Mouse (Mus musculus) hindbrain, embryonic 11.5 days (tissue): ENCODE data around the gene Nsd1. TPM values are rescaled to one million over a fixed set of nuclear protein-coding genes. Genes with fewer than 3 reads are reported as not detected.

ENCODE experiments used
- ATAC-seq: fragments of 200-750 bp; cut with Nextera tagmentation; 2 replicates; pipeline ENCODE4 v1.8.0; 2017; ENCODE audit warnings: mild to moderate bottlenecking, moderate TSS enrichment, moderate library complexity; ENCODE audit not compliant: low FRiP score
- DNase-seq: peaks from one replicate; pipeline ENCODE4 v3.0.0-alpha.2; 2015; ENCODE audit warnings: low spot score
- H3K27ac ChIP-seq: fragments of 300-500 bp; sonication (generic); 2 replicates; pipeline ENCODE4 v1.5.1; 2014; ENCODE audit warnings: mild to moderate bottlenecking, low read depth, low read length
- H3K27me3 ChIP-seq: fragments of 300-500 bp; sonication (generic); 2 replicates; pipeline ENCODE4 v1.6.1; 2014; ENCODE audit warnings: mild to moderate bottlenecking, low read length, moderate library complexity, mixed read lengths; ENCODE audit not compliant: control insufficient read depth, insufficient read depth
- H3K36me3 ChIP-seq: fragments of 300-500 bp; sonication (generic); 2 replicates; pipeline ENCODE4 v1.6.1; 2014; ENCODE audit warnings: mild to moderate bottlenecking, low read length, moderate library complexity, mixed read lengths; ENCODE audit not compliant: control insufficient read depth, insufficient read depth
- H3K4me1 ChIP-seq: fragments of 300-500 bp; sonication (generic); replicated peaks from 2 replicates; pipeline ENCODE4 v1.6.1; 2014; ENCODE audit warnings: low read length, mixed read lengths; ENCODE audit not compliant: control insufficient read depth, insufficient read depth
- H3K4me2 ChIP-seq: fragments of 300-500 bp; sonication (generic); replicated peaks from 2 replicates; pipeline ENCODE4 v1.6.1; 2014; ENCODE audit warnings: mild to moderate bottlenecking, low read depth, low read length
- H3K4me3 ChIP-seq: fragments of 300-500 bp; sonication (generic); 2 replicates; pipeline ENCODE4 v1.5.1; 2014; ENCODE audit warnings: low read depth, low read length
- H3K9ac ChIP-seq: fragments of 300-500 bp; sonication (generic); 2 replicates; pipeline ENCODE4 v1.6.1; 2014; ENCODE audit warnings: low read depth, low read length
- H3K9me3 ChIP-seq: fragments of 300-500 bp; sonication (generic); 2 replicates; pipeline ENCODE4 v1.6.1; 2016; ENCODE audit warnings: low read length; ENCODE audit not compliant: control insufficient read depth
- WGBS: fragments of 180-500 bp; shearing (Covaris S2); extraction: QIAGEN DNeasy Blood & Tissue Kit; methylation state at CpG from one replicate; pipeline ENCODE4 v1.1.7; 2014; 5-methylcytosine and 5-hydroxymethylcytosine counted together
- polyA plus RNA-seq: library from polyadenylated mRNA; unstranded; fragments of >200 nt; fragmentation: Nextera tagmentation; extraction: Ambion mirVana; gene quantifications from 2 replicates; pipeline ENCODE4 v1.2.1, GENCODE M21; 2014

The Nsd1 gene
- polyA plus RNA-seq, 1 experiment from 2014 or later: 108 TPM

DNA sequence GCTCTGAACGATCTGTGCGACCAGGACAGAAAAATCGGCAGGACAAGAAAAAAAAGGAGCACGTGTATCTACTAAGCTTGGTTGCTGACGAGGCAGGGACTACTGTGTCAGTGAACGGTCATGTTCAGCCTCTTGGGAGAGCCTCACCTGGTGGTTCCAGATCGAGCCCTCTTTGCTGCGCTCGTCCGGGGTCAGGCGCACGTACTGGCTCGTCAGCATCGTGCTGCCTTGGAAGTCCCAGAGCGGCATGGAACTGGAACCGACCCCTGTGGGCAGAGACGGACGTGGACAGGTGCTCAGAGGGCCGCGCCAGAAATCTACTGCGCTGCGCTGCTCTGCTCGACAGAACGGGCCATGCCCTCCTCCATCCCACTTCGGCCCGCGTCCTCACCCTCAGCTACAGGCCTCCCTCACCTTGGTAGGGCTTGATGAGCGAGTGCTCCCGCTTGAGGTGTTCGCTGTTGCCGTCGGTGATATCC is 152.4 kb downstream of the Nsd1 start:
- ATAC-seq (peak; percentile 70), DNase-seq (no peak)
- no peaks in the 10 kb centered on the region; the same call in 1 of the 2 replicates for H3K4me1 ChIP-seq
- peak overlapping the region; percentile 89 for H3K27ac ChIP-seq
- WGBS: 1% methylated on average over 32 of the region's 32 CpGs
- no peaks in the 10 kb centered on the region for H3K36me3 ChIP-seq
- no peaks in the 10 kb centered on the region for H3K9me3 ChIP-seq
- no peaks in the 10 kb centered on the region for H3K27me3 ChIP-seq
- peak overlapping the region; percentile 97 for H3K4me3 ChIP-seq
- H3K4me2 ChIP-seq: peak overlapping the region; percentile 65
- peak overlapping the region; percentile 94 for H3K9ac ChIP-seq

DNA sequence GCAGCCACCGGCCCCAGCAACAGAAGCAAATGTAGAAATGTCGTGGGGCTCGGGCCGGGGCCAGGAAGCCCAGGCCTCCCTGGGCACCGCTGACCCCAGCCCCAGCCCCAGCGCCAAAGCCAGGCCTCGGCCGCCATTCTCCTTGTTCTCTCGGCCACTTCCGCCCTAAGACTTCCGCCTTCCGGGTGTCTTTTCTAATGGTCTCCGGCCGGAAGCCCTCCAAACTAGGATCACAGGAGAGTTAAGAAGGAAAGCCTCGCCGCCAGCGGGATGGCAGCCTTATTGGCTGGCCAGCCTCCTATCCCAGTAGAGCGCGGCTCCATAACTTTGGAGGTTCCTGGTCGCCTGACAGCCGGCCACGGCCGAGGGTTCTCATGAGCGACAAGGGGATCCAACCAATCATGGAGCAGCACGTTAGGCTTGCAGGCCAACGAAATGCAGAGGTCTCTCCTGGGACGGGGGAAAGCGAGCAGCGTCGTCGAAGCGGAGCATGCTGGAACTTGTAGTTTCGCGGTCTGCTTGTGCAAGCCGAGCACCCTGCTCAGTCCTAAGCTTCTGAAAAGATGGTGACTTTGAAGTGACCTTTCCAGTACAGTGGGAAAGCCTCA is 153.0 kb downstream of the Nsd1 start, which contains the start of gene Lman2:
Gene Lman2, minus strand, starts transcription at position 331 of the 608 bp plus-strand sequence.
- under 1% methylated on average over 35 of the region's 35 CpGs for WGBS
- ATAC-seq: peak; percentile 97

More for the DNA sequence above, 153.0 kb downstream of the Nsd1 start, which contains the start of gene Lman2:
- peak; percentile 96 for DNase-seq
- H3K4me1 ChIP-seq: no peaks in the 10 kb centered on the region; the same call in 1 of the 2 replicates
- H3K36me3 ChIP-seq: no peaks in the 10 kb centered on the region
- H3K27me3 ChIP-seq: no peaks in the 10 kb centered on the region
- H3K9me3 ChIP-seq: no peaks in the 10 kb centered on the region
- H3K27ac ChIP-seq: peak within 1 kb of the TSS; percentile 89
- peak within 1 kb of the TSS; percentile 94 for H3K9ac ChIP-seq
- peak within 1 kb of the TSS; percentile 97 for H3K4me3 ChIP-seq
- peak within 1 kb of the TSS; percentile 65 for H3K4me2 ChIP-seq

Other genes starting within 250 kb of the Nsd1 start
- 0.52 and 0.61 TPM in 2 replicates for gene Hk3, start 188.4 kb upstream of the Nsd1 start, polyA plus RNA-seq
- gene Uimc1, start 109.5 kb upstream of the Nsd1 start, polyA plus RNA-seq: 21.5 and 24.1 TPM in 2 replicates
- 21.1 and 25.2 TPM in 2 replicates for gene Zfp346, start 104.5 kb upstream of the Nsd1 start, polyA plus RNA-seq
- not detected in 2 replicates for gene Gm17617, start 76.2 kb upstream of the Nsd1 start, polyA plus RNA-seq
- 0.66 and 1.5 TPM in 2 replicates for gene Fgfr4, start 57.1 kb upstream of the Nsd1 start, polyA plus RNA-seq
- gene Prelid1, start 110.7 kb downstream of the Nsd1 start, polyA plus RNA-seq: 433 and 450 TPM in 2 replicates
- 90.2 and 90.9 TPM in 2 replicates for gene Rab24, start 112.2 kb downstream of the Nsd1 start, polyA plus RNA-seq
- gene Mxd3, start 120.0 kb downstream of the Nsd1 start, polyA plus RNA-seq: 28.4 and 30.5 TPM in 2 replicates
- 64.8 and 77.3 TPM in 2 replicates for gene Lman2, start 153.0 kb downstream of the Nsd1 start, polyA plus RNA-seq
- gene Rgs14, start 159.9 kb downstream of the Nsd1 start, polyA plus RNA-seq: 0.42 and 0.48 TPM in 2 replicates
- not detected in 2 replicates for gene Slc34a1, start 188.4 kb downstream of the Nsd1 start, polyA plus RNA-seq
- gene Pfn3, start 205.4 kb downstream of the Nsd1 start, polyA plus RNA-seq: not detected in 2 replicates
- gene F12, start 217.0 kb downstream of the Nsd1 start, polyA plus RNA-seq: 0.28 TPM in 1 of 2 replicates, not detected in the other
- gene Grk6, start 235.3 kb downstream of the Nsd1 start, polyA plus RNA-seq: 37.6 and 52.3 TPM in 2 replicates